Mouse (Mus musculus) neutrophil, adult 5-6 weeks (primary cell): ENCODE results near the gene Gm20388. TPM values are rescaled to one million over a fixed set of nuclear protein-coding genes. Genes with fewer than 3 reads are reported as not detected.
"Not testable (repeated sequence)": the region's sequence is repeated elsewhere in the genome, so short reads cannot be mapped to it uniquely, and the experiment has no call there.

ENCODE experiments used
- ATAC-seq: fragments of 151-379, 151-347 bp; 2 replicates; pipeline ENCODE4 v1.8.0; 2017; ENCODE audit warnings: mild to moderate bottlenecking, moderate TSS enrichment; ENCODE audit not compliant: insufficient number of reproducible peaks, poor library complexity, low FRiP score, severe bottlenecking; ENCODE audit errors: extremely low read depth
- total RNA-seq: library from RNA; stranded (forward); fragments of 200-1000 nt; gene quantifications from 2 replicates; pipeline ENCODE4 v1.2.3, GENCODE M21; 2017

Gene Gm20388
- total RNA-seq, 1 experiment from 2014 or later = 10.8 TPM

DNA sequence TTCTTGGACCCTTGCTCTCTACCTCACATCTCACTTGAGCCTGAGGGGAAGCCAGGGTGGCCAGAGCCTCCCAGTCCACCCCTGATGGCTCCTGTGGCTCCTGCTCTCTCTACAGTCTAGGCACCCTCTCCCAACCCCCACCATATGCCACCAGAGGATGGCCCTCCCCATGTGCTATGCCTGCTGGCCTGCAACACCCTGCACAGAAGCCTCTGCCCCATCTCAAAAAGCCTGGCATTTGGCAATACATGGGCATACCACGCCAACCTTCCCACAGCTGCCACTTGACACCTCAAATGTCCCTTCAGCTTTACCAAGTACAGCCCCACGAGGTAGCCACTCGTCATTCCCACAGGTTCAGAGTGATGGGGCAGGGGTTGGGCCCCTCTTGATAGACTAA is 1732.2 kb downstream of the Gm20388 start:
- no peak for ATAC-seq

DNA sequence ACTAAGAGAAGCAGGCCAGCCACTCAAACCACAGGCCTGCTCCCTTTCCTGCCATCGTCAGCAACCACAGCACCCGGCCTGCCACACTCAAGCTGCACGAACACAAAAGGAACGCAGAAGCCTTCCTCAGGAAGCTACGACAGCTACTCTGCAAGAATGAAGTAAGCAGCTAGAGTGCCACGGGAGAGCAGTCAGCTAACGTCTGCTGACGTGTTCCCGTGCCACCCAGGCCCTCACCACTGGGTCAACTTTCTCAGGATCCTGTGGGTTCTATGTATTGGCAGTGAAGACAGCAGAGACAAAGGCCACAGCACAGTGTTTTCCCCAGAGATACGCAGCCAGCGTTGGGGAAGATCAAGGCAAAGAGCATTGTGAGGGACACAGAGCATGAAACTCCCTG is 1732.7 kb downstream of the Gm20388 start:
- no peak for ATAC-seq

DNA sequence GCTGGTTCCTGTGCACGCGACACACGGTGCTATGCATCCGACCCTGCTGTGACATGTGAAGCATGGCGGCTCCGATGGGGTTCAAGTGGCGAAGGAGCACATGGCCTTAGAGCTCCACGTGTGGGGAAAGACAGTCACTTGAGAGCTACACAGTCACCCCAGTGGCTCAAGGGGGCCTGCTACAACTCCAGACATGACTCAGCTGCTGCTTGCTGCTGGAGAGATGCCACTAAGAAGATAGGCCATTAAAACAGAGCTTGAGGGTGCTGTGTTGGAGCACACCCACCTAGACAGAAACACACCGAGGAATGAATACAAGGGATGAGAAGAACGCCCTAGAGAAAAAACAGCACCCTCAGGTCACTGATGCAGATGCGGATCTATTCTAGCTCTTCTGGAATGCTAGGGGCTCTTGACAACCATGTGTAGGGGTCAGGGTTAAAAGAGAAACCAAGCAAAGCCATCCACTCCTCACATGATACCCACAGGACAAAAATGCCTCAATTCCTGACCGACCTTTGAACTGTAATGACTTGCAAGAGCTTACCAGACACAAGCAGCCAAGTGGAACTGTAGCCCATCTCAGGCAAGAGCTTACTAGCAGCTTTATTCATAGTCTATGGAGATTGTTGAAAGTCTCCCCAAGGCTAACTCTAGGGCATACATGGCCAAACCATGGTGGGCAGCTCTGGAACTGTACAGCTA is 1737.0 kb downstream of the Gm20388 start:
- ATAC-seq = no peak

DNA sequence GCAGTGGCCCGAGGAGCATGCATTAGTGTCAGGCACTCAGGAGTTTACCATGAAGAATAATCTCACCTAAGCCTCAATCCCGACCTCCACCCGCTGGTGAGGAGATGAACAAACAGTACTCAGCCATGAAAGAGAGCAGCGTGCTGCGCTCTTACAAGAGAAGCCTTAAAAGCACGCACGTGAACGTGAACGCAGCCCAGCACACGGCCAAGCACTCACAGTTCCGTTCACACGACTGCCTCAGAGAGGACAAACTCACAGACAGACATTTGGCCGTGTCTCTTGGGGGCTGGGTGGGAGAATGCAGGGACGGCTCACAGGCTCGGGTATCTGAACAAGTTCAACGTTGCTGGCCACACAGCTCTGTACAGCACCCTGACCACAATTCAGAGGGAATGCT is 1737.8 kb downstream of the Gm20388 start:
- no peak for ATAC-seq

DNA sequence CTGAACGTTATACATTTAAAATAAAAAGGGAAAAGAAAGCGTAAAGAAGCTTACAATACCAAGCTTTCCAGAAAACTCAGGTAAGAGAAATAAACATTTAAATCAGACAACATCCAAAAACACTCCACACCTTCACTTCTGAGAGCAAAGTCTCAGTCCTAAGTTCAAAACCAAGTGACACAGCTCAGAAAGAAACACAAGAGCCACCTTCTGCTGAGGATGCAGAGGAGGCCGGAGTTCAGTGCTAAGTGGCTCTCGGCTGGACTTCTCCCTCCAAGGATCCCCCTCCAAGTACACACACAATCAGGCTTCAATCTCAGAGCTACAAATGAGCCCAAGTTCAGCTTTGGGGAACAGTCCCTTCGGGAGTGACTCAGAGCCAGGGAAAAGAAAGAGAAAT is 1738.8 kb downstream of the Gm20388 start:
- no peak for ATAC-seq

DNA sequence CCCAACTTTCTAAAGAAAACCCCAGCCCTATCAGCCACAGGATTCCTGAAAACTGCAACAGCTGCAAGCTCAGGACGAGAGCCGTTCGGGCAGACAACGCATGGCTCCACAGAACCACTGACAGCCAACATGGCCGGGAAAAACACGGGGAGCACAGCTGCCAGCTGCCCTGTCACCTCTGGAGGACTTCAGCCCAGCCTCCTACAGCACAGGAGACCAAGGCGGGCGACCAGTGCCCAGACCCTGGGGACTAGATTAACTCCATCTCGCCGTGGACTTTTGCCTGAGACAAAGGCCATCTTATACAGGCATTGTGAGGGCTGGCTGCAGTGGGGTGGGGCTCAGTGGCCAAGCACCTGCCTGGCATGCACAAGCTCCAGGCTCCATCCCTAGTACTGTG is 1739.3 kb downstream of the Gm20388 start:
- no peak for ATAC-seq

DNA sequence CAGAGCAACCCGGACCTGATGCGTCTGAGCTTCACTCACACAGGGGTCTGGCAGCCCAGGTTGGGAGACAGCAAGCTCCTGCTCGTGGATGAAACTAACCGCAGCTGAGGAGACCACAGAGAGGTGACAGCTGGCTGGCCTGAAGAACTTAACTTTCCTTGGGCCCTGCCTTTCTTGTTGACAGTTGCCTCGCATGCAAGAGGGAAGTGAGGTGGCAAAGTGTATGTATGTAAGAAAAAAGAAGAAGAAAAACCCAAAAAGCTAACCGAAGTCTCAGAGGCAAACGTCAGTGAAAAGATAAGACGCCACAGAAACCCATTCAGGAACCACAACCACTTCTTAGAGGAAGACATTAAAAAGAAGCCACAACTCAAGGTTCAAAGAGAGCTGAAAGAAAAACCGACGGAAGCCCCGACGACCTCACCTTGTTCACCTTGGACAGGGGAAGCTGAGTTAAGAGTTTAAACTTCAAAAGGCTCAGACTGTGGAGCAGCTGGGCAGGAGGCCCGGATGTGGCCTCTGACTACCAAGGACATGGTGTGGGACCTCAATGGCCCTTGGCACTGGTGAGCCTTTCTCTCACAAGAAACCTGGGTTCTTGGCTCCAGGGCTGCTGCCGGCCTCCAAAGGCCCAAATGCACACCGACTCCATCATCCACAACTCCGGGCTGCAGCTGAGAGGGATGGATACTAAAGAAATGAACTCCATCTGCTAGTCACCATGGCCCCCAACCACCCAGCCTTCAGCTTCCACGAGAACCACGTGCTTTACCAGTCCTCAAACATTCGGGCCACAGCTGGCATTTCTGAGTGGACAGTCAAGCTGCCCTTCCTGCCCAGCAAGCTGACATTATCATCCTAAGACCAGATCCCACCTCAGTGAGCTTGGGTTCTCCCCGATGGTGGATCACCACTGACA is 1740.0 kb downstream of the Gm20388 start:
- no peak for ATAC-seq

DNA sequence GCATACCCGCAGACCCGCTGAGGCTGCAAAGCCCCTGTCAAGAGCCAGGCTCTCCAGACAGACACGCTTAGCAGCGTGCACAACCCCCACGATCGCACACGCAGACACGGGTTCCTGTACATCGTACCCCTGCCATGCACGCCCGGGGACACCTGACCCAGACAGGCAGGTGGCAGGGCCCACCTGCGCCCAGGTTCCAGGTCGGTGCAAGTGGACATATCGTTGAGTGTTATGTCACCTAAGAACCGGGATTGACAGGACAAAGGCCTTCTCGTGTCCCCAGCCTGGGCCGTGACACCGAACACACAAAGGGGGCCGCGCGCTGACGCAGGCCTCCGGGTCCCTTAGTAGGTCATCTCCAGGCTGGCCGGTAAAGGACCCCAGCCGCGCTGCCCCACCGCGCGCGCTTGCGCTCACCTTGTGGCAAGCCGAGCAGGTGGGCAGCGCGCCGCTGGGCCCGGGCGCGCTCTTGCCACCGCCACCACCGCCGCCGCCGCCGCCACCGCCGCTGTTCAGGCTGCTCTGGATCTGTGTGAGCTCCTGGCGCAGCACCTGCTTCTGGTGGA is 1740.8 kb downstream of the Gm20388 start:
- no peak for ATAC-seq

DNA sequence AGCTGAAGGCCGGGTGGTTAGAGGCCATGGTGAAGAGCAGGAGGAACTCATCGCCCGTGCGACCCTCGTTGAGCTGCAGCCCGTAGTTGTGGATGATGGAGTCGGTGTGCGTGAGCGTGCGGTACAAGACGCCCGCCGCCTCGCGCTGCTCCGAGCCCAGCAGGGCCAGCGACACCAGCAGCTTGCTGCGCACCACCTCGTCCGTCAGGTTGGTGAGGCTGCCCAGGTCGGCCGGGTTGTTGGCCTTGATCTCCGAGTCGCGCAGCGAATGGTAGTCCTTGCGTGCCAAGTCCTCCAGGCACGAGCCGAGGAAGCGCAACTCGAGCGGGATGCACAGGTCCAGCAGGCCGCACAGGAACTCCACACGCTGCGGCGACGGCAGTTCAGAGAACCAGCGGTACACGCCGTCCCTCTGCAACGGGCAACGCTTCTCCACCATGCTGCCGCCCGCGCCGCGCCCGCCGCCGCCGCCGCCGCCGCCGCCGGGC is 1741.3 kb downstream of the Gm20388 start:
- no peak for ATAC-seq

DNA sequence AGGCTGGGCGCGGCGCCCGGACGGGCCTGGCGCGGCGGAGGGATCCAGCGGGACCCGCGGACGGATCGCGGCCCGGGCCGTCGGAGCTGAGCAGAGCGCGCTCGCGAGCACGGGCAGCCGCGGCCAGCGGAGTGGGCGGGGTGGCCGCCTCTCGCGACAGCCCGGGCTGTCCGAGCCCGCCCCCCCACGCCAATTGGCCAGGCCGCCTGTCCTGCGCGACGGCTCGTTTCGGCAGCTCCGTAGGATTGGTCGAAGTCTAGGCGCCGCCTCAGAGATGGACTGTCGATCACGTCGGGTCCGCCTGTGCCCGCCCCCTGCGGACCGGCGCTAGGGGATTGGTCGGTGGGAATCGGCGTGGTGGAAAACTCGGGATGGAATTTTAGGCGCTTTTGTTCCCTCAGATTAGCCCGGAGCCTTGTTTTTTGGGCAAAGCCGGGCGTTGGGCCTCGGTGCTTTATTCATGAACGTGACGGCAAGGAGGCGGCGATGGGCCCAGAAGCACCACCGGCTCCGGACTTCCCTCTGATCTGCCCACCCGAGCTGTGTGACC is 1742.2 kb downstream of the Gm20388 start, which contains the start of gene Zcchc14:
Gene Zcchc14 (minus strand): TSS at position 128 of the 550 bp plus-strand sequence.
- no peak for ATAC-seq

DNA sequence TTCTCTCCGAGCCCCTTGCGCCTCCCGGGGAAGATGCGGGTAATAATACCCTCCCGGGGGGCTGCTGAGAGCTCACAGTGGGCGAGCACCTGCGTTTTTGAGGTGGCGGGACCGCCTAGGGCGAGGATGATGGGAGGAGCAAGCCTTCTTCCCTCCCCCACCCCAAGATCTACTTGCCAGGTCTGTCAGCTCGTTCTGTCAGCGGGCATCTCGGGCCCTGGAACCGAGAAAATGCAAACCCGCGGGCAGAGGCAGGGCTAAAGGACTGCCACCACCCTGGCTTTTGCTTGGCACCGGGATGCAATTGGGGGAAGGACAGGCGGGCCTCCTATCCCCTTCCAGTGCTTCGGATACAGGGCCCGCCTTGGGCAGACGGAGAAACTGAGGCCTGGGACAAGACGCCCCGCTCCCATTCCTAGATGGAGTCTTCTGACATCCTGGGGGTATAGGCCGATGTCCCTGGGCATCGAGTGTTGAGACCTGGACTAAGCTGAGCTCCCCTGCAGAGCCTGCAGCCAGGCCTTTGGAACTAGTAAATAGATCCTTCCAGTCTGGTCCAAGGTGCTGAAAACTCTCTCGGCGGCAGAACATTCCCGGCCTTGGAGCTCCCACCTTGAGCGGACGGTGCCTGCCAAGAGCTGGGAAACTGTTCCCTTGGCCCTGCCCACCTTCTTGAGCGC is 1742.8 kb downstream of the Gm20388 start:
- ATAC-seq = no peak

DNA sequence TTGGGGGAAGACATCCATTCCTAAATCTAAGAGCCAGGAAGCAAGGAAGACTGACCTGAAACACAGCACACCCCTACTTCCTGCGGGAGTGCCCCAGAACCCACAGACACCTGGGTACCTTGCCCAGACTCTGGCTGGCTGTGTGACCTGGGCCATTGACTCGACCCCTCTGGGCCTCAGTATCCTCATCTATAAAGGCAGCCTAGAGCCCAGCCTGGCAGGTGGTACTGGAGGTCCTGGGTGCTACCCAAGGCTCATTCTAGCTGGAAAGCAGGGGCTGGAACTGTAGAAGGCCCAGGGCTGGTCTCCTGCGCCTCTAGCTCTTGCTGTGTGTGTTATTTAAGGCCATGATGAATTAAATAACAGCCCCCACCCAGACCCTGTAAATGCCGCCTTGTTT is 1743.5 kb downstream of the Gm20388 start:
- ATAC-seq = no peak

DNA sequence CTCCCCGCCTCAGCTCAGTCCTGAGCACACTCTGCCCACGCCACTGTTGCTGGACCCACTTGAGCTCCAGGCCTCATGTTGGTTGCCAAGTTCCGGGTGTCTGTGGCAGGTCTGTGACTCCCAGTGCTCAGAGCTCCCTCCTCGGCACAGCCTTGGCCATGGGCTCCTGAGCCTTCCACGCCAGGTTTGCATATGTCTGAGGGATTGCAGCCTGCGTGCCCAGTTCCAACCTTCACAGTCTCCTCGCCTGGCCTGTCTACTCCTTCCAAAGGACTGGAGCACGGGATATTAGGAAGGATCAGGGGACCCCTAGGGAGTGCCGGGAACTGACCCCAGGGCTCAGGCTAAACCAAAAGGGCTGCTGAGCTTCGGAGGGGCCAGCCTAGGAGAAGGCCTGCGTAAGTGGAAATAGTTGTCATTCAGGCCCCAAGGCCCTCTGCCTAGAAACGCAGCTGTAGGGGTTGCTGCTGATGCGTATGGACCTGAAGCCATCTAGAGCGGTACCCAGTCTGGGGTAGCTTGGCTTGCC is 1744.4 kb downstream of the Gm20388 start:
- no peak for ATAC-seq

DNA sequence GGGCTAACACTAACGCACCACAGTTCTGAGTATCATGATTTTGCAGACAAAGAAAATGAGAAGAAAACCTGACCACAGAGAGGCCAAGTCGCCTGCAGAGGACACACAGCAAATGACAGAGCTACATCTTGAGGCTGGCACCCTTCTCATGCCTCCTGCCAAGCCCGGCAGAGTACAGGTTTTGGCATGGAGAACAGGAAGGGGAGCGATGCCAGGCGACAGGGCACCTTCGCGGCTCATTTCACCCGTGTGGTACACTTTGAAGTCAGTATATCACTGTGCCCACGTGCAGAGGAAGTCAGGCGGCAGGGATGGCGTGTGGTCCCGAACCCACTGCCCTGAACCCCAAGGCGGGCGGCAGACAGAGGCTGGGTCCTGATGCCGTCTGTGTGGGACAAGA is 1750.0 kb downstream of the Gm20388 start:
- ATAC-seq = no peak

DNA sequence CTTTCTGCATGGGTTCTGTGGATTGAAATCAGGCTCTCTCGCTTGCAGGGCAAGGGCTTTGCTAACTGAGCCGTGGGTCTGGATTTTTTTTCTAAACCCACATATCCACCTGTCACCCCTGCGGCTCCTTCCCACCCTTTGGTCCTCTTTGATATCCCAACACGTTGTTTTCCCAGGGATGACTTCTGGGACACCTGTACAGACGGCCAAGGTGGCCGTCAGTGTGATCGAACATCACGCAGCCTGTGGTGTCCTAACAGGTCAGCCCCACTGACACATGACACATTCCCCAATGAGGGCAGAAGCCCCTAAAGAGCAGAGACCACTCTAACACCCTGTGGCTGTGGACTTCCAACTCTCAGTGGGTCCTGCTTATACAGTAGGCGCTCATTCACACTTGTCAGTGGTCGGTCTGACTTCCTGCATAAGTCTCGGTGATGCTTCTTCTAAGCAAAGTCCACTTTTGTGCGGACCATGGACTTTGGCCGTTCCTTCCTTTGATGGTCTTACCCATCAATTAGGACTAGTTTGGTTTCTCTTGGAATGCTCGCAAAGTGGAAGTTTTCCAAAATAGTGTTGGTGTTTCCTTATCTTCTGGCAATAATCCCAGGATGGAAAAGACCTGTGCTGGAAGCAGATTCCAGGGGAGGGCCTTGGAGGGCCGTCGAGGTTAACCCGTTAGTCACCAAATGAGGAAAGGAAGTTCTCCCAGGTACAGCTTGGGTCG is 1751.2 kb downstream of the Gm20388 start:
- no peak for ATAC-seq

DNA sequence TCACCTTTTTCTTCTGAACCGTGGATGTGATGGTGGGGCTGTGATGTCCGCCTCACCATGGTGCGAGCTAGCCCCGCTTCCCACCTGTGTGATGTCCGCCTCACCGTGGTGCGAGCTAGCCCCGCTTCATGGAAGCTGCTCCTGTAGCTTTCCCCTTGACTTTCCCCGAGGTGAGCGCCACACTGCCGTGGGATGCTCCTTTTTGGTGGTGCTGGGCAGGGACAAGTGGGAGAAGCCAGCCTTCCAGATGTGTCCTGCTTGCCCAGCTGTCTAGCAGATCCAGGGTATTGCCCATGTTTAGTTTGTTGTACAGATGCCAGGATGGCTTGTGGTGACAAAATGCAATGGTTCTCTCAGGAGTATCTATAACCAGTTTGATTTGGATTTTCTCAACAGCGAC is 1752.5 kb downstream of the Gm20388 start:
- no peak for ATAC-seq

DNA sequence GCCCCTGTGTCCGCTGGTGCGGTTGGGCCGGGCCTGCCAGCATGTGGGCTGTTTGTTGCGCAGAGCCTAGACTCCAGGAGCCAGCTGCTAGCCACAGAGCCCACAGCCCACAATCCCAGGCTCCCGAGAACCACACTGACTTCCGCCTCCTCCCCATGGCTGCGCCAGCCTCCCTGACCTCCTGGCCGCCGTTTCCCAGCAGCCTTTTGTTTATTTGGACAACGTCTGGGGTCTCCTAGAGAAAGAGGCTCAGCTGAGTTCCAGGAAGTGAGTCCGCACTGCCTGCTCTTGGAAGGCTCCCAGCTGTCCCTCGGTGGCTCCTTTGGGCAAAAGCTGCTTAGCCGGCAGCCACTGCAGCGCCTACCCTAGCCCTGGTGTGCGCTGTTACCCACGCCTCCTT is 1754.7 kb downstream of the Gm20388 start:
- ATAC-seq = no peak

DNA sequence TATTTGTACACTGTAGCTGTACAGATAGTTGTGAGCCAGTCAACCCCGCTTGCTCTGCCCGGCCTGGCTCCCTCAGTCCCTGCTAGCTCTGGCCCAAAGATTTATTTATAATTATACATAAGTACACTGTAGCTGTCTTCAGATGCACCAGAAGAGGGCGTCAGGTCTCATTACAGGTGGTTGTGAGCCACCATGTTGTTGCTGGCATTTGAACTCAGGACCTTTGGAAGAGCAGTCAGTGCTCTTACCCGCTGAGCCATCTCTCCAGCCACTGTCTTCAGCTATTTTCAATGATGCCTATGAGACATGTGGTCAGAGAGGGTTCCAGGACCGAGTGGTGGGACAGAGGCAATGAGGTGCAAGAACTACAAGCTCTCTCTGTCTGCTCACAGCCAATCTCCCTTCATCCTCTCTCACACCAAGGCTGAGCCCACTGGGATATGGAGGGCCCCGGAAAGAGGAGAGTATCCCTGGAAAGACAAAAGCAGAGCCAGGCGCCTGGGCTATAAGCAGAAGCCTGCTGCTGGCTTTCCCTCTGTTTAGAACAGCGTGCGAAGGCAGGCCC is 1757.4 kb downstream of the Gm20388 start:
- ATAC-seq = not testable (repeated sequence)
